Mouse (Mus musculus) stomach, postnatal 0 days (tissue): ENCODE results near the gene Mmgt2.

ENCODE experiments used
- CTCF ChIP-seq: IDR thresholded peaks from 2 replicates; pipeline ENCODE4 v1.5.1; 2016; ENCODE audit warnings: antibody characterized with exemption, low read depth, mild to moderate bottlenecking, moderate library complexity
- EP300 ChIP-seq: optimal IDR thresholded peaks from 2 replicates; pipeline ENCODE3; 2016; ENCODE audit warnings: antibody characterized with exemption

DNA sequence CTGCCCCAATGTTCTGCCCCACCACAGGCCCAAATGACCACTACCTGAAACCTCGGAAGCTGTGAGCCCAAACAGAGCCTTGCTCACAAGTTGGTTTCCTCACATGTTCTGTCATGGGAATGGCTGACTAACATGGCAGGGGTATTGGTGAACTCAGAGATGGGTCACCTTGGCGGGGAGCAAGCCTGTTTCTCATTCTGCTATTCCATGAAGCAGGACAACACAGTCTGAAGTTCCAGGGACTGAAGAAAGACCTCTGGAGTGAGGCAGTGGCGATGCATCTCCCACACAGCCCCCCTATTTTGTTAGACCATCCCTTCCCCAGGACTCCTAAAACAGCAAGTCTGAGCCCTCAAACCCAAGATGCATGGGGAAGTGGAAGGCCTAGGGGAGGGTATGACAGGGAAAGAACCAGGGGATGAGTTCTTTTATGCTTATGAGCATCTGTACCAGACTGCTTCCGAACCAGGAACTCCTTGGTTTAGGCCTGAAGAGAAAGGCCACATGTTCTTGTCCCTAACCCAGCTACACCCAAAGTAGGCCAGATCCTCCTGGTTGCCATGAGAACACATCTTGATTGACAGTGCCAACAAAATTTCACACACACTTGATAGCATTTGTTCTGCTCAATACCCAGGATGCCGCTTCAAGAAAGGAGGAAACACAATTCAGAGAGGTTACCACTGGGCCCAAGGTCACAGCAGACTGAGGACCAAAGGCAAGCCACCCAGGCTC, 3.7 kb upstream of the Mmgt2 start:
- TF ChIP-seq CTCF (no peak), EP300 (no peak)
